Mouse (Mus musculus) urinary bladder, postnatal 0 days (tissue): ENCODE results near the gene Hs6st1. TPM values are rescaled to one million over a fixed set of nuclear protein-coding genes. Genes with fewer than 3 reads are reported as not detected.

Experiments
- microRNA-seq: library from miRNA; unstranded; fragments of <30 nt; microRNA quantifications from one replicate; pipeline ENCODE4, GENCODE M21; 2016
- polyA plus RNA-seq: library from polyadenylated mRNA; unstranded; fragments of >200 nt; fragmentation: Nextera tagmentation; extraction: Ambion mirVana; gene quantifications from 2 replicates; pipeline ENCODE4 v1.2.1, GENCODE M21; 2015

Hs6st1 gene
- polyA plus RNA-seq, result 3.2 TPM in 2 replicates

DNA sequence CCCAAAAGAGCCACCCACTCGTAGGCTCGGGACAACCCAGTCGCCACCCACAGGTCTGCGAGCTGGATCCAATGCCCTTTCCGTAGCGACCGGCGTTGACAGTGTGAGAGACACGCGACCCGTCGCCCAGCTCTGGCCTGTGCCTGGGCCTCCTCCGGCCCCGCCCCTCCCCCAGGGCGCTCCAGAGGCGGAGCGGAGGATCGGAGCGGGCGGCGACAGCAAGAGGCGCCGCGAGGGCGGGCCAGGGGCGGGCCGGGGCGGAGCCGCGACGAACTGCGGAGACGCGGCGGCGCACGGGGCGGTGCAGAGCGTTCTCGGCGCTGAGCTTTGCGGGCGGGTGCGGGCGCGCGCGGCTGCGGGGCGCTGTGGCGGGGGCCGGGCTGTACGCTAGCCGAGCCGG, at the start of gene Hs6st1:
TSS of gene Hs6st1 (plus strand) at position 325 of the 400 bp plus-strand sequence.

Small RNA genes within 50 kb of the gene (microRNA-seq; reads per million reads assigned to microRNA genes)
- 2.5 reads per million for gene Mir6897

Other genes starting within 250 kb of the Hs6st1 start
- 20.2 and 24.4 TPM in 2 replicates for gene Uggt1, start 176.3 kb downstream of the Hs6st1 start, polyA plus RNA-seq
- 1.7 and 4.9 TPM in 2 replicates for gene Neurl3, start 206.3 kb downstream of the Hs6st1 start, polyA plus RNA-seq
- gene Arid5a, start 239.3 kb downstream of the Hs6st1 start, polyA plus RNA-seq, result 6.0 and 6.2 TPM in 2 replicates